Mouse (Mus musculus): ENCODE data around the gene Mkks. TPM values are rescaled to one million over a fixed set of nuclear protein-coding genes. Genes with fewer than 3 reads are reported as not detected.

Mkks gene
- 5.0 and 5.1 TPM in 2 replicates for polyA plus RNA-seq (2012; rRNA removed)

DNA sequence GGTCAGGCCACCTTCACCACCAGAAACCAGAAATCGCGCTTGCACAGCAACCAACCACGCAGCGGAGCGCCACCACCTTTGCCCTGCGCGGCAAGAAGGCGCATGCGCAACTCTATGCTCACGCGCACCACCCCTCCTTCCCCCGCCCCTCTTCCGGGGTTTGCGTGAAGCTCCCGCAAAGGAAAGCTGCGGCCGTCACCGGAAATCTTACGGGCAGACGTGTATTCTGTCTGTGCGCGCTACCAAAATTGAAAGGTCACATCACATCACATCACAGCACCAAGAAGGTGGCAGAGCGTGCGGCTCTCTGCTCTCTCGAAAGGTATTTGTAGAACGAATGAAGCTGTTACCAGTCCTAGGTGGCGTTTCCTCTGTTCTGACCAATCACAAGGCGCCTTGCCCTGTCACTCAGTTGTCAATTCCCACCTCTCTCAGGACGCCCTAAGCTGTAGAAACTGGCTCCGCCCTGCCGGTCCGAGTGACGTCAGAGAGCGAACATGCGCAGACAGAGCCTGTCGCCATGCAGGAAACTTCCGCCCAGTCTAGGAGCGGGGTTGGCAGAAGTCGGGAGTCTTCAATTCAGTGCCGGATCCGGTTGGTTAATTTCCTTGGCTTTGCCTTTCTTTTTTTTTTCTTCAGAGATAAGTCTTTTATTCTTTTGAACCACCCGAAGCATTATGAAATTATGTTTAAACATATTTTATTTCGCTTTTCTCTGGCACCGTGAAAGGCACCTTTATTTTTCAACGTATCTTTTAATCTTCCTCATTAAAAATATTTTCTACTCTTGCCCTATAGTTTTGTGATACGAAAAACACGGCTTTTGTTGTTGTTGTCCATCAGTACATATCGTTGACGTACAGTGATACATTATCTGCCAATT, at the start of gene Mkks, which contains the start of the genes Slx4ip and AL731706.1:
Mkks (minus strand) TSS at position 322 of the 883 bp plus-strand sequence.
Slx4ip (plus strand) TSS at position 151 of the 883 bp plus-strand sequence.
AL731706.1 (minus strand) TSS at position 322 of the 883 bp plus-strand sequence.
- Histone ChIP-seq H3K4me3 (ENCODE audit: low read depth, low read length) (peak within 1 kb of the TSS; percentile 83), H3K36me3 (ENCODE audit: control insufficient read depth, insufficient read depth, low read length) (no peaks in the 10 kb centered on the region), H3K4me1 (ENCODE audit: control insufficient read depth, insufficient read depth, insufficient read length, low read length) (peaks cover 8% of the 10 kb centered on the region; the same call in 1 of the 2 replicates), H3K27me3 (ENCODE audit: control insufficient read depth, insufficient read depth, low read length) (no peaks in the 10 kb centered on the region), H3K27ac (ENCODE audit: insufficient read depth, low read depth, low read length) (peak within 1 kb of the TSS; percentile 97)
- TF ChIP-seq POLR2A (IDR thresholded peaks at IDR 0.05; ENCODE audit: low read depth, low read length) (peak; percentile 47), CTCF (IDR thresholded peaks at IDR 0.05; ENCODE audit: extremely low read depth, insufficient read length, insufficient replicate concordance, low read depth, low read length) (no peak)
- under 1% methylated on average over 49 of the region's 49 CpGs for WGBS

DNA sequence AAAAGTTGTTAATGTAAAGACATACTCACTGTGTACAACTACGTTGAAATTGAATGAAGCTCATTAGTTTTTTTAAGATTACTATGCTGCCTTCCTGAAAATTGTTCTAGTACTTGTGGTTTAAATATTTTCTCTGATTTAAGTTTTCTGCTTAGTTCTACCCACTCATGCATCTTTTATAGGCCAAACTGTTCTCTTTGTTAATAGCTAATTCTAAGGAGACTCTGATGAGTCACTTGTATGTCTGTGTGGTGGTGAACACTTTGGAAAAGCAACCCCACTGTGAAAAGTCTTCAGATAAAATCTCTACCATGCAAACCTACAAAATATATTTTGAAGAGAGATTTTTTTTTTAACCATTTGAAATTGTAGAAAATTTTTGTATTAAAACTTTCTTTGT, 47.1 kb upstream of the Mkks start:
- no peak overlapping the region for H3K27ac ChIP-seq (ENCODE audit: insufficient read depth, low read depth, low read length)
- H3K4me1 ChIP-seq (ENCODE audit: control insufficient read depth, insufficient read depth, insufficient read length, low read length): no peaks in the 10 kb centered on the region
- no peaks in the 10 kb centered on the region for H3K36me3 ChIP-seq (ENCODE audit: control insufficient read depth, insufficient read depth, low read length)
- H3K4me3 ChIP-seq (ENCODE audit: low read depth, low read length): no peak overlapping the region
- H3K27me3 ChIP-seq (ENCODE audit: control insufficient read depth, insufficient read depth, low read length): no peaks in the 10 kb centered on the region
- WGBS: 79% methylated on average over 1 of the region's 1 CpGs
- TF ChIP-seq POLR2A (IDR thresholded peaks at IDR 0.05; ENCODE audit: low read depth, low read length) (no peak), CTCF (IDR thresholded peaks at IDR 0.05; ENCODE audit: extremely low read depth, insufficient read length, insufficient replicate concordance, low read depth, low read length) (no peak)

DNA sequence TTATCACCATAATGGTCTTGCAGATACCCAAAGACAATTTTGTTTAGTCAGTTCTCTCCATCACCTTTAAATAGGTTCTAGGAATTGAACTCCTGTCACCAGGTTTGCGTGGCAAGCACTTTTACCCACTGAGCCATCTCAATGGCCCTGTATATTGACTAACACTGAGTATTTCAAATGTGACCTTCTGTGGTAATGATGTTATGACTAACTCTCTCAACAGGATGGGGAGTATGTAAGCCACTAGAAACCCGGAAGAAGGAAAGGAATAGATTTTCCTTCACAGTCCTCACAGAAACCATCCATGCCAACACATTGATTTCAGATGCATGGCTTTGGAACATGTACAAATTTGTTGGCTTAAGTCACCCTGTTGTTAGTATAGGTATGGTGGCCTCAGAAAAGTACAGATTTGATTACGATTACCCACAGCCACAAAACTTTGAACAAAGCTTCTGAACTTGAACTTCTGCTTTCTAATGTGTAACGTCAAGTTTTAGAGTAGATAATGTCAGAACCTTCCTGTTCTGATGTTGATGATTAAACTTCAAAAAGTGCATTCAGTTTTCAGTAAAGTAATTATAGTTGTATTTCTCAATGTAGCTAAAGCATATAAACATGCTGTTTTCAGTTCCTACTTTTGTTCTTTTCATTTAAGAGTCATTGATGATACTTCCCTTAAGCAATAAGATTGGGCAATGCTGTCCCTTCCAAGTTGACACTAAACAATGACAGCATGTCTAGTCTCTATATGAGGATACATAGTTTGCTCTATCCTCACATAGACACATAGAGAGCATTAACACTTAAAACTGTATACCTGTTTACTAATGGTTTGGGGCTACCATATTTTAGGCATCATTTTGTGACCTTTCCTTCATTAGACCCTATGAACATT, 45.5 kb upstream of the Mkks start:
- no peaks in the 10 kb centered on the region for H3K36me3 ChIP-seq (ENCODE audit: control insufficient read depth, insufficient read depth, low read length)
- H3K27me3 ChIP-seq (ENCODE audit: control insufficient read depth, insufficient read depth, low read length): no peaks in the 10 kb centered on the region
- H3K4me3 ChIP-seq (ENCODE audit: low read depth, low read length): no peak overlapping the region
- 83% methylated on average over 4 of the region's 4 CpGs for WGBS
- no peak for TF ChIP-seq CTCF (IDR thresholded peaks at IDR 0.05; ENCODE audit: extremely low read depth, insufficient read length, insufficient replicate concordance, low read depth, low read length)
- no peak overlapping the region for H3K27ac ChIP-seq (ENCODE audit: insufficient read depth, low read depth, low read length)
- H3K4me1 ChIP-seq (ENCODE audit: control insufficient read depth, insufficient read depth, insufficient read length, low read length): no peaks in the 10 kb centered on the region

DNA sequence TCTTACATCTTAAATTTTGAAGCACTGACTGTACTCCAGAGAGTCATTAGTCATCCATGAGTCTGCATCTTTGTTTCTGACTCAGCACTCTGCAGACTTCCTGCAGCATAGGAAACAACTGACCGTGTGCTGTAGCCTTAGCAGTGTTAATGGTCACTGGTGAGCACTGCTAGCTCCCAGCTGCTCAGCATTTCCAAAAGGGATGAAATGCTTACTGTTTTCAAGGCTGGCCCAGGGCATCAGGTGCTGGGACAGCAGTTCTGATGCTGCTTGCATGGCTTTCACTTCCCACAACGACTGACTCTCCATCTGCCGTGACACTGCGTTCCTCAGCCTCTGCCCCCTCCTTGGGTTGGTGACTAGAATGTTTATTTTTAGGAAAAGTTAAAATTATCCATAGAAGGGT, 29.8 kb upstream of the Mkks start:
- no peaks in the 10 kb centered on the region; the same call in 1 of the 2 replicates for H3K36me3 ChIP-seq (ENCODE audit: control insufficient read depth, insufficient read depth, low read length)
- H3K27me3 ChIP-seq (ENCODE audit: control insufficient read depth, insufficient read depth, low read length): no peaks in the 10 kb centered on the region
- 53% methylated on average over 4 of the region's 4 CpGs for WGBS
- no peak overlapping the region for H3K4me3 ChIP-seq (ENCODE audit: low read depth, low read length)
- TF ChIP-seq POLR2A (IDR thresholded peaks at IDR 0.05; ENCODE audit: low read depth, low read length) (no peak), CTCF (IDR thresholded peaks at IDR 0.05; ENCODE audit: extremely low read depth, insufficient read length, insufficient replicate concordance, low read depth, low read length) (no peak)
- H3K27ac ChIP-seq (ENCODE audit: insufficient read depth, low read depth, low read length): peak overlapping the region; percentile 2; the same call in 1 of the 2 replicates
- peaks cover 9% of the 10 kb centered on the region; the same call in 1 of the 2 replicates for H3K4me1 ChIP-seq (ENCODE audit: control insufficient read depth, insufficient read depth, insufficient read length, low read length)

DNA sequence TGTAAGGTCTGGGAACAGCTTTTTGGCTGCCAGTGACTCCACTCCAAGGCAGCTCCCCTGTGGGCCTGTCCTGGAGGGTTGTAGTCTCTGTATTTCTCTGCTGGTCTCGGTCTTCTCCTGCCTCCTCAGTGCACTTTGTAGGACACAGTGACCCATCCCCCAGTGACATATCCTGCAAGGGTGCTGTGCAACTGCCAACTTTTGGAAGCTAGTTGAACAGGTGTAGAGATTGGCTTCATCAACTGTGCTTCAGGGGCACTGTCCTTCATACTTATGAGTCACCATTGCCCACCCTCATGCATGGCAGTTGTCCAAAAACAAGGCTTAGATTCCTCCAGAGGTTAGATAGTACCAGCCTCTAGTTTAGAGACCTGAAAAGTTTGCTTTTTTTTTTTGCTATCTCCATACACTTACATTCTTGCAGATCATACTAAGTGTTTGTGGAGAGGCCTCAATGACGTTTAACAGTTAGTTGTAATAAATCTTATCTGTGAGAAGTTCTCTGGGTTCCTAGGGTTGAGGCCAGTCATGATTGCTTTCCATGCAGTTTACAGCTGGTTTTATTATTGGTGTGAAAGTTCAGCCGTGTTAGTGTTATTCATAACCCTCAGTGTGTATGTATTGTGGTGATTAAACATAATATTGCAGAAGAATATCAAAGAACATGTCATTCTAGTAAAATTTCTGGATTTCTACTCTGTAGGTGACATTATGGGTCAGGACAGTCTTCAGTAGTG, 29.2 kb upstream of the Mkks start:
- peaks cover 9% of the 10 kb centered on the region; the same call in 1 of the 2 replicates for H3K4me1 ChIP-seq (ENCODE audit: control insufficient read depth, insufficient read depth, insufficient read length, low read length)
- H3K36me3 ChIP-seq (ENCODE audit: control insufficient read depth, insufficient read depth, low read length): no peaks in the 10 kb centered on the region; the same call in 1 of the 2 replicates
- TF ChIP-seq CTCF (IDR thresholded peaks at IDR 0.05; ENCODE audit: extremely low read depth, insufficient read length, insufficient replicate concordance, low read depth, low read length): no peak
- TF ChIP-seq POLR2A (IDR thresholded peaks at IDR 0.05; ENCODE audit: low read depth, low read length): no peak
- WGBS: 31% methylated on average over 3 of the region's 3 CpGs
- H3K4me3 ChIP-seq (ENCODE audit: low read depth, low read length): no peak overlapping the region
- no peak overlapping the region for H3K27ac ChIP-seq (ENCODE audit: insufficient read depth, low read depth, low read length)
- H3K27me3 ChIP-seq (ENCODE audit: control insufficient read depth, insufficient read depth, low read length): no peaks in the 10 kb centered on the region

DNA sequence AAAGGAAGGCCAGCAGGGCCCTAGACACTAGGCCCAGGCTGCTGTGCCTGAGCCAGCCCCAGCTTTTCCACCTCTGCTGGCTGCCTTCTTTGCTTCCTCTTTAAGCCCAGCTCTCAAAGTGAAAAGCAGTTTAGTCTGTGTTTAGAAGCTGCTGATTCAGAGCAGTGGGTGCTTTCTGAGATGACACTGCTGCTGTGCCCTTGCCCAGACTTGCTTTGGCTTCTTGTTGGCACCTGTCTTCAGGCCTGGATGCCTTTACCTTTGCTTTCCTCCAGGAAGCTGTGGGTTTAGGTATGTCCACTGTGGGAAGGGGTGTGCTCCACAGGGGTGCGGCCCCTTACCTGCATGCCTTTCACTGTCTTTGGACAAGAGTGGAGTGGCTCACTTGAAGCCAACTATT, 28.2 kb upstream of the Mkks start:
- Histone ChIP-seq H3K4me3 (ENCODE audit: low read depth, low read length) (no peak overlapping the region), H3K36me3 (ENCODE audit: control insufficient read depth, insufficient read depth, low read length) (no peaks in the 10 kb centered on the region; the same call in 1 of the 2 replicates), H3K4me1 (ENCODE audit: control insufficient read depth, insufficient read depth, insufficient read length, low read length) (peaks cover 9% of the 10 kb centered on the region; the same call in 1 of the 2 replicates), H3K27me3 (ENCODE audit: control insufficient read depth, insufficient read depth, low read length) (no peaks in the 10 kb centered on the region), H3K27ac (ENCODE audit: insufficient read depth, low read depth, low read length) (no peak overlapping the region)
- TF ChIP-seq POLR2A (IDR thresholded peaks at IDR 0.05; ENCODE audit: low read depth, low read length) (no peak), CTCF (IDR thresholded peaks at IDR 0.05; ENCODE audit: extremely low read depth, insufficient read length, insufficient replicate concordance, low read depth, low read length) (no peak)
- 97% methylated on average over 1 of the region's 1 CpGs for whole genome bisulfite sequencing
